Mouse (Mus musculus) ovary, adult 10 weeks (tissue): ENCODE results near the gene Basp1. TPM values are rescaled to one million over a fixed set of nuclear protein-coding genes. Genes with fewer than 3 reads are reported as not detected.

Experiments
- polyA plus RNA-seq: library from polyadenylated mRNA; stranded (reverse); fragments of 350-450 nt; fragmentation: Illumina TruSeq; extraction: RNeasy Lipid Tissue Mini Kit (QIAGEN cat#74804); gene quantifications from one replicate; pipeline ENCODE4 v1.2.3, GENCODE M21; 2014

Gene Basp1
- polyA plus RNA-seq, result 20.7 TPM

DNA sequence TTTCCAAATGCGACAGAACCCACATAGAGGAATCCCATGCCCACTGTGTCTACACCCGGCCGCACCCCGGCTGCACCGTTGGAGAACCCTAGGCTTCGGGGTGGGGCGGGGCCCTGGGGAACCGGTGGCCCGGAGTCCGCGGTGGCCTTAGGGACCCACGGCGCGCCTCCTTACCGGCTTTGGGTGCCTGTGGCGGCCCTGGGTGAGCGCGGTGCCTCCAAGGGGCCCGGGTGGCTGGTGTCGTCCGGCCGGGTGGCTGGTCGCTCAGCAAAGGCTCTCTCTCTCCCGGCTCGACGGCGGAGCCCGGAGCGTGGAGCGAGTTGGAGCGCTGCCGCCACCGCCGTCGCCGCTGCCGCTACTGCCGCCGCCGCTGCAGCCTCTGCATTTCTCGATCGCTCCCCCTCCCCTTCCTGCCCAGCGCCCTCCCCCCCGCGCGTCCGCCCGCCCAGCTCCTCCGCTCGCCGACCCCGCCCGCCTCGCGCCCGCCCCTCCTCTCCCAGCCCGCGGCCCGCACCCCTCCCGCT, at the start of gene Basp1:
Gene Basp1 (minus strand): TSS at position 387 of the 524 bp plus-strand sequence.

Other genes with a start within 250 kb of the Basp1 start
- 58.3 TPM for gene Myo10, start 208.8 kb upstream of the Basp1 start, polyA plus RNA-seq